Mouse (Mus musculus): ENCODE data around the gene Scgb2b12.
"Not testable (repeated sequence)": the region's sequence is repeated elsewhere in the genome, so short reads cannot be mapped to it uniquely, and the experiment has no call there.

Scgb2b12 gene

DNA sequence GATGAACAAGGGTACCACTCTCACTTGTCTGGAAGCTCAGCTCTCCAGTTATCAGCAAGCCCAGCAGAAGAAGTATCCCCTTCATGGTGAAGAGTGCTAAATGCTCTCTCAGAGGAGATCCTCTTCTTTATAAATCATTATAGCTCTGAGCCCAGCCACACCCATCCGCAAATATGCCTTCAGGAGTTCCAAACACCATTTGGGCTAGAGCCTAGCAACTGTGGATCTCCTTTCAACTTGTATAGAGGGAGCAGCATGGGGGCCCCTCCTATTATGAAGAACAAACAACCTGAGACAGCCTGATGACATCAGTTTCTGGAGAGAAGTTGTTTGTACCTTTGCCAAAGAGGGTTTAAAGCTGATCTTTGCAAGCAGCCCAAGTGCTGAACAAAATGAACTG, at the start of gene Scgb2b12:
Gene Scgb2b12, minus strand, starts transcription at position 101 of the 400 bp plus-strand sequence.
- not testable (repeated sequence) for DNase-seq (ENCODE audit: low spot score in 2 of 2)

DNA sequence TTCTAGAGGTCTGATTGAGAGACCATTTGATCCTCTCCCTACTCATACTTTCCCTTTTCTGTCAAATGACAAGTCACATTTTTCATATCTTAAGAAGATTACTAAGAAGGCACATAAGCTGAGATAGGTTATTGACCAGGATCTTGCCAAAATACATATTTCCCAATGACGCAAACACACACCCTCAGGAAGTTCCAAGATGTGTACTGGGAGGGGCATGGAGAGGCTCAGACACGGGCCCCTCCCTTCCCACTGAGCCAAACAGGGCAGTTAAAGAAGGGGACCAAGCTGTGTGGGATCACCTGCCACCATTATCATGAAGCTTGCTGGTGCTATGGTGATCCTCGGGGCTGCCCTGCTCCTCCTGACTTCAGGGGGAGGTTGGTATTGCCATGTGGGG, 6.8 kb upstream of the Scgb2b12 start, which contains the start of gene Scgb1b12:
Gene Scgb1b12, plus strand, starts transcription at position 301 of the 400 bp plus-strand sequence.
- DNase-seq (ENCODE audit: low spot score in 2 of 2): not testable (repeated sequence)
